Mouse (Mus musculus) ES-Bruce4 (cell line): ENCODE results near the gene Ms4a6b. TPM values are rescaled to one million over a fixed set of nuclear protein-coding genes. Genes with fewer than 3 reads are reported as not detected.
"Not testable (repeated sequence)": the region's sequence is repeated elsewhere in the genome, so short reads cannot be mapped to it uniquely, and the experiment has no call there.

Source experiments
- H3K27ac ChIP-seq: 2 replicates; pipeline ENCODE4 v1.5.1; 2012; ENCODE audit warnings: low read length, inconsistent platforms; ENCODE audit not compliant: insufficient read depth
- H3K27me3 ChIP-seq: 2 replicates; pipeline ENCODE4 v1.6.1; 2012; ENCODE audit warnings: mild to moderate bottlenecking, low read length, inconsistent platforms; ENCODE audit not compliant: control insufficient read depth, poor library complexity, insufficient read depth, severe bottlenecking
- H3K36me3 ChIP-seq: 2 replicates; pipeline ENCODE4 v1.6.1; 2012; ENCODE audit warnings: inconsistent platforms, mild to moderate bottlenecking, low read length, moderate library complexity; ENCODE audit not compliant: control insufficient read depth, poor library complexity, insufficient read depth, severe bottlenecking
- H3K4me1 ChIP-seq: one replicate; pipeline ENCODE4 v1.8.1; 2011; ENCODE audit warnings: low read length; ENCODE audit not compliant: control insufficient read depth, insufficient read depth
- H3K4me3 ChIP-seq: 2 replicates; pipeline ENCODE4 v1.5.1; 2011; ENCODE audit warnings: low read depth, mild to moderate bottlenecking, low read length
- H3K9ac ChIP-seq: 2 replicates; pipeline ENCODE4 v1.6.1; 2012; ENCODE audit warnings: low read depth, mild to moderate bottlenecking, inconsistent platforms; ENCODE audit not compliant: poor library complexity, severe bottlenecking
- H3K9me3 ChIP-seq: replicated peaks from 2 replicates; pipeline ENCODE4 v1.6.1; 2012; ENCODE audit warnings: mild to moderate bottlenecking, low read length, inconsistent platforms; ENCODE audit not compliant: control insufficient read depth, poor library complexity, insufficient read depth, severe bottlenecking
- CTCF ChIP-seq: IDR thresholded peaks from one replicate; pipeline ENCODE4 v1.8.1; 2011; ENCODE audit warnings: low read depth, low read length
- EP300 ChIP-seq: IDR thresholded peaks from 2 replicates; pipeline ENCODE4 v1.6.1; 2011; ENCODE audit warnings: low read depth, low read length; ENCODE audit not compliant: insufficient read depth
- POLR2A ChIP-seq: IDR thresholded peaks from one replicate; pipeline ENCODE4 v1.8.1; 2011; ENCODE audit warnings: low read length; ENCODE audit not compliant: insufficient read depth
- polyA plus RNA-seq: library from polyadenylated mRNA; stranded (reverse); fragments of >200 nt; gene quantifications from 2 replicates; pipeline ENCODE4 v1.2.4, GENCODE M21; 2011; ENCODE audit warnings: low read depth; ENCODE audit not compliant: missing spikeins, insufficient read depth, insufficient read length

The Ms4a6b gene
- polyA plus RNA-seq, 1 experiment = not detected

DNA sequence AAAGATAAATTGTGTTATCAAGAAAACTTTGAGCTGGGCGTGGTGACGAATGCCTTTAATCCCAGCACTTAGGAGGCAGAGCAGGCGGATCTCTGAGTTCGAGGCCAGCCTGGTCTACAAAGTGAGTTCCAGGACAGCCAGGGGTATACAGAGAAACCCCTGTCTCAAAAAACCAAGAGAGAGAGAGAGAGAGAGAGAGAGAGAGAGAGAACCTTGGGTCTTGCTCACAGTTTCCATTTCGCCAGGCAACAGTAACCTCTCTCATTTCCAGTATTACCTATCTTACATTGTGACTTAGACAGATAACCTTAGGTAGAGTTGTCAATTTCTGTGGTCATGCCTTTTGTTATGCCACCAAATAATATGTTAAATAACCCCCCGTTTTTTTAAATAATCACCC lies 20.0 kb upstream of the Ms4a6b start:
- no peaks in the 10 kb centered on the region for H3K4me1 ChIP-seq

GRCm38 (mm10) chr19:11497300-11497699 lies 19.0 kb upstream of the Ms4a6b start:
- H3K36me3 ChIP-seq, H3K4me3 ChIP-seq, H3K9ac ChIP-seq, H3K27me3 ChIP-seq, H3K27ac ChIP-seq, H3K9me3 ChIP-seq, H3K4me1 ChIP-seq: not testable (repeated sequence)

More for the DNA sequence above, 20.0 kb upstream of the Ms4a6b start:
- no peak overlapping the region for H3K9ac ChIP-seq
- no peak overlapping the region for H3K27ac ChIP-seq
- no peaks in the 10 kb centered on the region for H3K36me3 ChIP-seq
- no peaks in the 10 kb centered on the region for H3K9me3 ChIP-seq
- no peak for TF ChIP-seq CTCF
- no peak for TF ChIP-seq EP300
- TF ChIP-seq POLR2A = no peak
- H3K4me3 ChIP-seq = no peak overlapping the region
- H3K27me3 ChIP-seq = no peaks in the 10 kb centered on the region

DNA sequence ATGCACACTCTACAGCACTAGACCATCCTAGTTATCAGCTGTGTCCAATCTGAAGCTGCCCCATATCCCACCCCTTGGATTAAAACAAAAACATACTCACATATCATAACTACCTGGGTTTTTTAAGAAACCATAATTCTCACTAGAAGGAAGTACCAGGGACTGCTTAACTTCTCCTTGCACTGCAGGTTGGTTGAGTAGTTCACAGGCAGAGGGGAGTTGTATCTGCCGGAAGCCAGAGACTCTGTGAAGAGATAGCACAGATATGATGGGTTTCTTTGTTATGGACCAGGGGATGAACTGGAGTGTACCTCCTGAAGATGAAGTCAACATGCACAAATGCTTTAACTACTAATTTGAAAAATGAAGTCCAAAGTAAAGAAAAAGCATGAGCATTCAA lies 15.5 kb upstream of the Ms4a6b start:
- H3K9ac ChIP-seq = no peak overlapping the region
- H3K4me3 ChIP-seq = no peak overlapping the region
- no peak for TF ChIP-seq POLR2A
- no peak for TF ChIP-seq EP300
- no peak for TF ChIP-seq CTCF

DNA sequence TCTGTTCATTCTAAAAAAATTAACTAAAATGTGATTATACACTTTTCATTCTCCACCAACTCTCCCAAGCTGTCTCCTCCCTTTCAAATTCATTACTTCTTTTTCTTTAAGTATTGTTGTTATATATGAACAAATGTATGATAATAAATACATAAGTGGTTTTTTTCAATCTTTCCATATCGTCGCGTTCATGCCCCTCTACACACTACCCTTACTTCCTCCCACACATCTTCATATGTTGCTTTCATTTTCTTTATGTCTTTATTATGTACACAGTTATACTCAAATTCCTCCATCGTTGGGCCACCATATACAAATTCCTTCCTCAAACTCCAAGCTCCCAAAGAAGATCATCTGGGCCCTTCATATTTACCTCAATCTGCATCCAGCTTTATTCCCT lies 15.0 kb upstream of the Ms4a6b start:
- Histone ChIP-seq H3K9me3 (no peaks in the 10 kb centered on the region), H3K9ac (no peak overlapping the region), H3K4me3 (no peak overlapping the region), H3K4me1 (no peaks in the 10 kb centered on the region), H3K36me3 (no peaks in the 10 kb centered on the region), H3K27ac (no peak overlapping the region), H3K27me3 (no peaks in the 10 kb centered on the region)
- no peak for TF ChIP-seq POLR2A

More for the DNA sequence above, 15.5 kb upstream of the Ms4a6b start:
- Histone ChIP-seq H3K9me3 (no peaks in the 10 kb centered on the region), H3K4me1 (no peaks in the 10 kb centered on the region), H3K27me3 (no peaks in the 10 kb centered on the region), H3K36me3 (no peaks in the 10 kb centered on the region), H3K27ac (no peak overlapping the region)

- no peak overlapping the region for H3K9ac ChIP-seq
- no peaks in the 10 kb centered on the region for H3K9me3 ChIP-seq
- H3K4me1 ChIP-seq = no peaks in the 10 kb centered on the region
- H3K36me3 ChIP-seq = no peaks in the 10 kb centered on the region
- TF ChIP-seq POLR2A = no peak
- no peak for TF ChIP-seq CTCF
- TF ChIP-seq EP300 = no peak
- no peak overlapping the region for H3K27ac ChIP-seq
- H3K4me3 ChIP-seq = no peak overlapping the region
- H3K27me3 ChIP-seq = no peaks in the 10 kb centered on the region
Measured at GRCm38 (mm10) chr19:11504857-11505256, 11.5 kb upstream of the Ms4a6b start.

- Histone ChIP-seq H3K27me3 (no peaks in the 10 kb centered on the region), H3K9ac (no peak overlapping the region), H3K9me3 (no peaks in the 10 kb centered on the region), H3K36me3 (no peaks in the 10 kb centered on the region), H3K27ac (no peak overlapping the region), H3K4me1 (no peaks in the 10 kb centered on the region), H3K4me3 (no peak overlapping the region)
- no peak for TF ChIP-seq EP300
- TF ChIP-seq POLR2A = no peak
- TF ChIP-seq CTCF = no peak
Measured at GRCm38 (mm10) chr19:11513458-11513857, 2.9 kb upstream of the Ms4a6b start.

DNA sequence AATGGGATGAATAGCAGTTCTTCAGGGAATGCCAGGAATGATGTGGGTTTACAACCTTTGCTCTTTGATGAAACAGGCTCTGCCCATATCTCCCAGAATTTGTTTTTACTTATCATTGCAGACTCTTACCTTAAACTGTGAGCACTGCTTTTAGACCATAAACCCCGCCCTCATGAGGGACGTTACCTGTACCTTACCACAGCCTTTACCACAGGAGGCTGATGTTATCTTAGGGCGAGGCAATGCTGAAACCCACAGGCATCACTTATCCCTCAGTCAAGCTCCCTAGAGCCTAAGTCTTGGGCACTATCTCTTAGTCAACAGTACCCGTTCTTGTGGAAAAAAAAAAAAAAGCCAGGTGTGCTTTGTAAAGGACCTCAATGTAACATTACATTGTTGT lies 533 bp downstream of the Ms4a6b start:
- no peaks in the 10 kb centered on the region for H3K9me3 ChIP-seq
- H3K27ac ChIP-seq = no peak overlapping the region
- no peaks in the 10 kb centered on the region for H3K36me3 ChIP-seq
- H3K4me3 ChIP-seq = no peak overlapping the region
- TF ChIP-seq EP300 = no peak
- no peak for TF ChIP-seq CTCF
- no peak for TF ChIP-seq POLR2A
- no peaks in the 10 kb centered on the region for H3K27me3 ChIP-seq
- H3K9ac ChIP-seq = no peak overlapping the region
- H3K4me1 ChIP-seq = no peaks in the 10 kb centered on the region

- not testable (repeated sequence) for H3K4me1 ChIP-seq, H3K9ac ChIP-seq, H3K4me3 ChIP-seq, H3K27ac ChIP-seq, H3K9me3 ChIP-seq, H3K36me3 ChIP-seq, H3K27me3 ChIP-seq
Measured at GRCm38 (mm10) chr19:11517373-11517772, 1.1 kb downstream of the Ms4a6b start.

DNA sequence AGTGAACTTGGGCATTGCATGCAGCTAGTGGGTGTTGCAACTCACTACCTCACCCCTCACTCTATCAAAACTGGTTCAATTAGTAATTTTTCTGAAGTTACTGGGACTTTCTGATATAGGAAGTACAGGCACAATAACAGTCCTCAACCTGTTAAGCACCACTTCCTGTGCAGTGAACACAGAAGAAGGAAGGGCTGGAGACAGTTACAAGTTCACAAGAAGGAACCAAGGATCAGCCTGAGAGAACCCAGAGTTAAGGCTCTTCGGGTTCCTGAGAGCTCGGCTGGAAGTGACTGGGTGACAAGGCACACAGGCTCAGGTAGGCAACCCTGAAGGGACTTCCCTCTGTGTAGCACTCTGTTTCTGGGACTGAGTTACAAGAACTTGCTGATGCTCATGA lies 2.0 kb downstream of the Ms4a6b start:
- H3K36me3 ChIP-seq, H3K27ac ChIP-seq, H3K9ac ChIP-seq, H3K27me3 ChIP-seq, H3K9me3 ChIP-seq, H3K4me1 ChIP-seq, H3K4me3 ChIP-seq: not testable (repeated sequence)
